Mouse (Mus musculus) natural killer cell, adult 2 months (primary cell): ENCODE data around the gene Olfr154.
"Not testable (repeated sequence)": the region's sequence is repeated elsewhere in the genome, so short reads cannot be mapped to it uniquely, and the experiment has no call there.

Experiments
- DNase-seq, 2 experiments: peaks; one replicate each; pipeline ENCODE4 v3.0.0; 2022; ENCODE audit warnings: low spot score in 2 of 2

The Olfr154 gene

DNA sequence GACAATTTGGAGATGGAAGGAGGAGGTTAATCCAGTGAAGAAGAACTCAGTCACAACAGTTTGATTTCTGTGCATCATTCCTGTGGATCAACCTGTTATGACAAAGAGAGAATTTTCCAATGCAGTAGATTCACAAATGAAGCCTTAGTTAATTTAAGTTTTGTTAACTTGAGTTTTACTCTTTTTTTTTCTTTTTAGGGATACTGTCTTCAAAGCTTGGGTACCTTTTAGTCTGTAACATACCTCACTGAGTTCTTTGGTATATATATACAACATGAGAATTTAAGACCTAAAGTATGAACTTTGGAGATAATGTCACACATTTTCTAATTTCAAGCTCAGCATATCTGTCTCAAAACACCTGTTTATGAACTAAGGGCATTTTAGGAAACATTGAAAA, at the start of gene Olfr154:
Olfr154 (minus strand) TSS at position 101 of the 400 bp plus-strand sequence.
- not testable (repeated sequence) for DNase-seq

GRCm38 (mm10) chr2:85711159-85711558, 46.9 kb upstream of the Olfr154 start:
- DNase-seq, result no peak

- DNase-seq, result not testable (repeated sequence)
These were observed 46.4 kb upstream of the Olfr154 start for GRCm38 (mm10) chr2:85710680-85711079.

DNA sequence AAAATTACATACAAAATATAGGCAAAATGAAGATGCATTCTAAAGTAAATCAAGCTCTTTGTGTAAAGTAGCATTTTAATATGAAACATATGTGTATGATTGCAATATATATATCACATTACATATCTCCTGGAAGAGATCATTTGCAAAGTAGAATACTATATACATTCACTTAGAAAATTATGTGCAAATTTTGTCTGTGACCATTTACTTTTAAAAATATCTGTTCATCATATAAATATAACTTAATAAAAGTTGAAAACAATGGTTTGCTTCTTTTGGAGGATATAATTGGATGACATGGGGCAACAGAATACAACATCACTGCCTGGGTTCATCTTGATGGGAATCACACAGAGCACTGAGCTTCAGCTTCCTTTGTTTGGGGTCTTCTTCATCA, 24.9 kb upstream of the Olfr154 start, which contains the start of gene Olfr1008:
Olfr1008 (plus strand) TSS at position 301 of the 400 bp plus-strand sequence.
- DNase-seq, result no peak

- no peak for DNase-seq
These were observed 14.4 kb upstream of the Olfr154 start, which contains the start of gene Olfr1006 for GRCm38 (mm10) chr2:85678667-85679066. Gene Olfr1006, minus strand, starts transcription at chr2:85678767.

DNA sequence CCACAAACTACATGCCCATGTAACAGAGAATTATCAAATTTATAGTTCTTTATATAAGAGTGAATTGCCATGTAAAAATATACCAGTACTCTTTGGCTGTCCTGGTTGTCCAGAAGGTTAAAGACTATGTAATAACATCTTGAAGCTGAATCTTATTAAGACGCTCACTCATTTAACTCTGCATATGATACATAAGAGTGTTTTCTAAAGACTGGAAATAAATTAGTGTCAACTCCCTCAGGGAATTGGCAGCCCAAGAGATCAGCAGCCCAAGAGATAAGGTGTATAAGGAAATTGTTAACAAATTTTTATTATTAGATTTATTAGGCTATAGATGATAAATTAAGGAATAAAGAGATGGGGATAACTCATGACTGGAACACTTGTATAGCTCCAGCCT, 13.7 kb downstream of the Olfr154 start, which contains the start of gene Olfr1002:
Olfr1002 (minus strand) TSS at position 101 of the 400 bp plus-strand sequence.
- DNase-seq, result no peak
